Mouse (Mus musculus) neural tube, embryonic 13.5 days (tissue): ENCODE measurements at regions not wholly inside any gene's neighbourhood (a gene's known extent, or its start where the extent isn't known, plus 50 kb on each side); places are given as distances from the start of the nearest gene placed in this dataset.

Experiments
- ATAC-seq: fragments of 200-750 bp; cut with Nextera tagmentation; 2 replicates; pipeline ENCODE4 v1.8.0; 2017; ENCODE audit warnings: low read depth, mild to moderate bottlenecking, moderate TSS enrichment, moderate library complexity
- H3K27ac ChIP-seq: fragments of 300-500 bp; sonication (generic); replicated peaks from 2 replicates; pipeline ENCODE4 v1.5.1; 2015; ENCODE audit warnings: moderate library complexity, mild to moderate bottlenecking, inconsistent platforms
- H3K27me3 ChIP-seq: fragments of 300-500 bp; sonication (generic); 2 replicates; pipeline ENCODE4 v1.6.1; 2015; ENCODE audit warnings: mild to moderate bottlenecking, inconsistent platforms
- H3K36me3 ChIP-seq: fragments of 300-500 bp; sonication (generic); 2 replicates; pipeline ENCODE4 v1.6.1; 2015; ENCODE audit warnings: mild to moderate bottlenecking, inconsistent platforms
- H3K4me1 ChIP-seq: fragments of 300-500 bp; sonication (generic); replicated peaks from 2 replicates; pipeline ENCODE4 v1.6.1; 2015; ENCODE audit warnings: inconsistent platforms
- H3K4me2 ChIP-seq: fragments of 300-500 bp; sonication (generic); 2 replicates; pipeline ENCODE4 v1.6.1; 2015; ENCODE audit warnings: inconsistent platforms, mild to moderate bottlenecking, moderate library complexity
- H3K4me3 ChIP-seq: fragments of 300-500 bp; sonication (generic); 2 replicates; pipeline ENCODE4 v1.5.1; 2015; ENCODE audit warnings: mild to moderate bottlenecking, inconsistent platforms
- H3K9ac ChIP-seq: fragments of 300-500 bp; sonication (generic); 2 replicates; pipeline ENCODE4 v1.6.1; 2015; ENCODE audit warnings: moderate library complexity, mild to moderate bottlenecking, inconsistent platforms
- H3K9me3 ChIP-seq: fragments of 300-500 bp; sonication (generic); 2 replicates; pipeline ENCODE4 v1.6.1; 2016; ENCODE audit warnings: inconsistent platforms
- WGBS: fragments of 180-500 bp; shearing (Covaris S2); methylation state at CpG from one replicate; pipeline ENCODE4 v1.1.7; 2015; 5-methylcytosine and 5-hydroxymethylcytosine counted together

- Histone ChIP-seq H3K4me3 (no peak overlapping the region), H3K4me1 (no peaks in the 10 kb centered on the region), H3K36me3 (no peaks in the 10 kb centered on the region), H3K27me3 (no peaks in the 10 kb centered on the region), H3K4me2 (no peak overlapping the region), H3K9ac (no peak overlapping the region), H3K9me3 (no peaks in the 10 kb centered on the region), H3K27ac (no peak overlapping the region)
- no peak for ATAC-seq
- 57% methylated on average over 2 of the region's 2 CpGs for WGBS
These were observed 221.4 kb upstream of the Zfp637 start for GRCm38 (mm10) chr6:117619606-117620005.

- no peak for ATAC-seq
- no peaks in the 10 kb centered on the region for H3K9me3 ChIP-seq
- no peak overlapping the region for H3K4me3 ChIP-seq
- H3K27ac ChIP-seq = no peak overlapping the region
- no peaks in the 10 kb centered on the region for H3K27me3 ChIP-seq
- WGBS = 86% methylated on average over 6 of the region's 6 CpGs
- H3K4me2 ChIP-seq = no peak overlapping the region
- H3K36me3 ChIP-seq = no peaks in the 10 kb centered on the region
- no peak overlapping the region for H3K9ac ChIP-seq
- H3K4me1 ChIP-seq = no peaks in the 10 kb centered on the region
These were observed 218.5 kb upstream of the Zfp637 start for GRCm38 (mm10) chr6:117622446-117622845.

GRCm38 (mm10) chr6:117622946-117623345 lies 218.0 kb upstream of the Zfp637 start:
- ATAC-seq = no peak
- no peak overlapping the region for H3K9ac ChIP-seq
- no peaks in the 10 kb centered on the region for H3K9me3 ChIP-seq
- no peaks in the 10 kb centered on the region for H3K36me3 ChIP-seq
- H3K4me1 ChIP-seq = no peaks in the 10 kb centered on the region
- no peak overlapping the region for H3K4me2 ChIP-seq
- H3K27ac ChIP-seq = no peak overlapping the region
- H3K27me3 ChIP-seq = no peaks in the 10 kb centered on the region
- no peak overlapping the region for H3K4me3 ChIP-seq

- no peaks in the 10 kb centered on the region for H3K36me3 ChIP-seq
- H3K9me3 ChIP-seq = no peaks in the 10 kb centered on the region
- no peaks in the 10 kb centered on the region for H3K4me1 ChIP-seq
- no peak overlapping the region for H3K4me2 ChIP-seq
- H3K9ac ChIP-seq = no peak overlapping the region
- ATAC-seq = no peak
- no peak overlapping the region for H3K27ac ChIP-seq
- H3K27me3 ChIP-seq = no peaks in the 10 kb centered on the region
- WGBS = 38% methylated on average over 5 of the region's 5 CpGs
- no peak overlapping the region for H3K4me3 ChIP-seq
These were observed 215.3 kb upstream of the Zfp637 start for GRCm38 (mm10) chr6:117625716-117626115.

- no peak for ATAC-seq
- 81% methylated on average over 3 of the region's 3 CpGs for WGBS
- H3K9ac ChIP-seq = no peak overlapping the region
- no peaks in the 10 kb centered on the region for H3K9me3 ChIP-seq
- H3K4me2 ChIP-seq = no peak overlapping the region
- no peak overlapping the region for H3K4me3 ChIP-seq
- H3K27me3 ChIP-seq = no peaks in the 10 kb centered on the region
- H3K4me1 ChIP-seq = no peaks in the 10 kb centered on the region
- H3K36me3 ChIP-seq = no peaks in the 10 kb centered on the region
- H3K27ac ChIP-seq = no peak overlapping the region
These were observed 213.5 kb upstream of the Zfp637 start for GRCm38 (mm10) chr6:117627461-117627860.

GRCm38 (mm10) chr6:117646628-117647027 lies 194.4 kb upstream of the Zfp637 start:
- Histone ChIP-seq H3K4me3 (no peak overlapping the region), H3K4me1 (no peaks in the 10 kb centered on the region; the same call in 1 of the 2 replicates), H3K27me3 (no peaks in the 10 kb centered on the region), H3K9me3 (no peaks in the 10 kb centered on the region), H3K27ac (no peak overlapping the region), H3K36me3 (no peaks in the 10 kb centered on the region), H3K4me2 (no peak overlapping the region), H3K9ac (no peak overlapping the region)
- ATAC-seq = no peak
- 80% methylated on average over 8 of the region's 8 CpGs for WGBS

- 81% methylated on average over 5 of the region's 5 CpGs for WGBS
- Histone ChIP-seq H3K4me3 (no peak overlapping the region), H3K4me1 (no peaks in the 10 kb centered on the region; the same call in 1 of the 2 replicates), H3K36me3 (no peaks in the 10 kb centered on the region), H3K4me2 (no peak overlapping the region), H3K27me3 (no peaks in the 10 kb centered on the region), H3K9me3 (no peaks in the 10 kb centered on the region), H3K27ac (no peak overlapping the region), H3K9ac (no peak overlapping the region)
- no peak for ATAC-seq
These were observed 190.4 kb upstream of the Zfp637 start for GRCm38 (mm10) chr6:117650541-117650940.

GRCm38 (mm10) chr6:117651551-117651950 lies 189.4 kb upstream of the Zfp637 start:
- ATAC-seq = no peak
- Histone ChIP-seq H3K4me3 (no peak overlapping the region), H3K36me3 (no peaks in the 10 kb centered on the region), H3K9me3 (no peaks in the 10 kb centered on the region), H3K9ac (no peak overlapping the region), H3K27me3 (no peaks in the 10 kb centered on the region), H3K4me1 (no peaks in the 10 kb centered on the region; the same call in 1 of the 2 replicates), H3K4me2 (no peak overlapping the region), H3K27ac (no peak overlapping the region)
- WGBS = 85% methylated on average over 4 of the region's 4 CpGs

- no peak overlapping the region for H3K4me2 ChIP-seq
- 49% methylated on average over 3 of the region's 3 CpGs for WGBS
- H3K27me3 ChIP-seq = no peaks in the 10 kb centered on the region
- no peaks in the 10 kb centered on the region for H3K9me3 ChIP-seq
- ATAC-seq = no peak
- no peaks in the 10 kb centered on the region for H3K36me3 ChIP-seq
- H3K4me3 ChIP-seq = no peak overlapping the region
- H3K27ac ChIP-seq = no peak overlapping the region
- H3K9ac ChIP-seq = no peak overlapping the region
- H3K4me1 ChIP-seq = no peaks in the 10 kb centered on the region; the same call in 1 of the 2 replicates
These were observed 189.0 kb upstream of the Zfp637 start for GRCm38 (mm10) chr6:117652012-117652411.

- Histone ChIP-seq H3K27ac (no peak overlapping the region), H3K4me2 (no peak overlapping the region), H3K9ac (no peak overlapping the region), H3K36me3 (no peaks in the 10 kb centered on the region), H3K9me3 (no peaks in the 10 kb centered on the region), H3K27me3 (no peaks in the 10 kb centered on the region), H3K4me1 (no peaks in the 10 kb centered on the region; the same call in 1 of the 2 replicates), H3K4me3 (no peak overlapping the region)
- ATAC-seq = no peak
- 82% methylated on average over 9 of the region's 9 CpGs for WGBS
These were observed 188.1 kb upstream of the Zfp637 start for GRCm38 (mm10) chr6:117652917-117653316.

- Histone ChIP-seq H3K4me1 (no peaks in the 10 kb centered on the region; the same call in 1 of the 2 replicates), H3K4me3 (no peak overlapping the region), H3K36me3 (no peaks in the 10 kb centered on the region), H3K27me3 (no peaks in the 10 kb centered on the region), H3K9me3 (no peaks in the 10 kb centered on the region), H3K4me2 (no peak overlapping the region), H3K27ac (no peak overlapping the region), H3K9ac (no peak overlapping the region)
- no peak for ATAC-seq
- WGBS = 83% methylated on average over 15 of the region's 15 CpGs
These were observed 187.0 kb upstream of the Zfp637 start for GRCm38 (mm10) chr6:117653886-117654425.

GRCm38 (mm10) chr6:117655986-117656385 lies 185.0 kb upstream of the Zfp637 start:
- Histone ChIP-seq H3K27ac (no peak overlapping the region), H3K4me1 (no peaks in the 10 kb centered on the region; the same call in 1 of the 2 replicates), H3K4me3 (no peak overlapping the region), H3K9ac (no peak overlapping the region), H3K4me2 (no peak overlapping the region), H3K27me3 (no peaks in the 10 kb centered on the region), H3K36me3 (no peaks in the 10 kb centered on the region), H3K9me3 (no peaks in the 10 kb centered on the region)
- ATAC-seq = no peak
- 88% methylated on average over 4 of the region's 4 CpGs for WGBS

GRCm38 (mm10) chr6:117660576-117660975 lies 180.4 kb upstream of the Zfp637 start:
- Histone ChIP-seq H3K36me3 (no peaks in the 10 kb centered on the region), H3K9me3 (no peaks in the 10 kb centered on the region), H3K4me2 (no peak overlapping the region), H3K9ac (no peak overlapping the region), H3K27ac (no peak overlapping the region), H3K4me1 (no peaks in the 10 kb centered on the region), H3K27me3 (no peaks in the 10 kb centered on the region), H3K4me3 (no peak overlapping the region)
- no peak for ATAC-seq
- 4% methylated on average over 1 of the region's 1 CpGs for WGBS
